Mouse (Mus musculus) leukemia stem cell, adult 10-12 weeks (primary cell): Measurements from ENCODE around the gene Rpl9. TPM values are rescaled to one million over a fixed set of nuclear protein-coding genes. Genes with fewer than 3 reads are reported as not detected.

Source experiments
- polyA plus RNA-seq: library from polyadenylated mRNA; stranded (reverse); fragments of >175 nt; gene quantifications from 2 replicates; pipeline ENCODE4 v1.2.3, GENCODE M21; 2012; ENCODE audit warnings: low replicate concordance

Gene Rpl9
- polyA plus RNA-seq = 20.8 and 49.2 TPM in 2 replicates

DNA sequence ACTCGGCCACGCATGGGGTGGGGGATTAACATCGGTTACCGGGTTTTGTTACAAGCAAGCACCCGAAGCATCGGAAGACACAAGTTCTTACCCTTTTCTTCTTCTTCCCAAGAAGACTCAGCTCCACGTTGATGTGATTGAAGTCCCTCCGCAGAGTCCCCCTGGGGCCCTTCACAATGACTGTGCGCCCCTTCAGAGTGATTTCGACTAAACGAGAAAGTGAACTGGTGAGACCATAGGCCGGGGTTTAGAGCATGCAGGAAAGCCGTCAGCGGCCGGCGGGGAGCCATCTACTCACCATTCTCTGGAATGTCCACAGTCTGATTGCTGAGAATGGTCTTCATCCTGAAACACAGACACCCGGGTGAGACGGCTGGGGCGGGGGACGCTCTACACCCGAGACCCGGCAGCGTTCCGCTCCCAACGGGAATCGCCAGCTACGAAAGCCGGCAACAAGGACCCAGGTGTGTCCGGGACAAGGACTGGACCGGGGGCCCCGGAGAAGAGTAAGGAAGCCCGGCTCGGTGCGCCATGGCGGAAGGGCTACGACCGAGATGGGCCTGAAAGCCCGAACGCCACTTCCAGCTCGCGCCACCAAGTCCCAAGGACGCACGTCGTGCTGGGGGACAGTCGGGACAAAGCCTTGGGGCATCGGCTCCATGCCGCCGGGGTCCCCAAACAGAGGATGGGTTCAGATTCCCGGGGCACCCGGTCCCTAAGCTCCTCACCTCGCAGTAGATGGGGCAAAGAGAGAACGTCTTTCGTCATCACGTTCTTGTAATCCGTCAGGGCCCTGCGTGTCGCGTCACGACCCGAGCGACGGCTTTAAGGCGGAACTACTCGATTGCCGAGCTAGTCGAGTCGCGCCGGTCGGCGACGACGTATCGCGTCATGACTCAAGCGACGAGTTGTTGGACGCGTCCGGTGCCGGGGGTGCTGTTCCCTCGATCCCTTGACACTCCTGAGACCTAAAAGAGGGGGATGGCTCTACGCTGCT, at the start of gene Rpl9, which contains the start of gene Lias:
Gene Rpl9 (minus strand): TSS at position 797 of the 997 bp plus-strand sequence.
Gene Lias (plus strand): TSS at position 850 of the 997 bp plus-strand sequence.

DNA sequence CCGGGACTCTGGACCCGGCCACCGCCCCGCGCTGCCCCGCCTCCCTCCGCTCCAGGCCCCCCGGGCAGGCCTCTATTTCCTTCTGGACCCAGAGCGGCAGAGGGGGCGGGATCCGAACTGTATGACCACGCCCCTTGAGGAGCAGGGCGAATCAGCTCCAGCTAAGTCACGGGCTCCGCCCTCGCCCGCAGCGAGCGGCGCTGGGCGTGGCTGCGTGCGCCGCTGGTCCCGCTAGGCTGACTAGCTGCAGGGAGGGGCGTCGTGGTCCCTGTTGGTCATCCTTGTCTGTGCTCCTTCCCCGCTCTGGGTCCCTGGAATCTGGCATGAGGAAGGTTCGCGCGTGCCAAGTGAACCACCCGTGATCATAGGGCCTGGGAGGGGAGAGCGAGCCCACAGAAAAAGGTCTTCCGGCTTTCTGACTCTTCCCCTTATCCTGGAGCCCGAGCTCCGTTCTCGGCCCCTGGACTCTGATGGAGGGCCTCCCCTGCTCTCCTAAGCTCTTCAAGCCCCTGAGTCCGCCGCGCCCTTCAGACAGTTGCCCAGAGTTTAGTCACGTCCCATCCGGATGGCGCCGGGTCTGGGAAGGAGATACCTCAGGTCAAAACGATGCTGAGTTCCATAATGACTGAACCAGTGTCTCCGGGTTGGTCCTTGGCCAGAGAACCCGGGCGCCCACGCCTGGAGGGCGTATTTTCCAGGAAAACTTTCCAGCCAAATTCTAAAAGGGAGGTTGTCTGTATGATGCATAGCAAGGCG, 44.7 kb upstream of the Rpl9 start, which contains the start of gene Ugdh:
Gene Ugdh (minus strand): TSS at position 144 of the 756 bp plus-strand sequence.

DNA sequence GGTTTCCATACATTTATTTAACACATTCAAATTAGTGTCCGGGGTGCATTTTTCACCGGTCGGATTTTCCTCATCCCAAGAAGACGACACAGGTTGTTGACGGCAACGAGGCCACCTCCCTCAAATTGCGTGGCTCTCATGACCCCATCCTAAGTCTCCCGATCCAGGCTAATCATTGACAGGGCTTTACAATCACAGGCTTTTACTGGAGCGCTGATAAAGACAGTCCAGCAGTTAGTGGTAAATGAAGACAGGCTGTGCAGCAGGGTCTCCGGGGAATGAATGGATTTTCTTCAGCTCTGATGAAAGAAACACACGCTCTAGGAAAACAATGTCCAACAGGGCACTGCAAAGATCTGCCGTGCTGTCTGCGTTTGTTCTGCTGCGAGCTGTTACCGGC, 43.1 kb downstream of the Rpl9 start, which contains the start of gene Klb:
Gene Klb (plus strand): TSS at position 147 of the 400 bp plus-strand sequence.

Other genes starting within 250 kb of the Rpl9 start
- 0.19 and 0.25 TPM in 2 replicates for gene Wdr19, start 191.7 kb downstream of the Rpl9 start, polyA plus RNA-seq
- gene Rfc1, start 55.8 kb downstream of the Rpl9 start, polyA plus RNA-seq = 7.1 and 17.5 TPM in 2 replicates
- gene Klb, start 43.1 kb downstream of the Rpl9 start, polyA plus RNA-seq = not detected in 2 replicates
- 2.1 and 3.8 TPM in 2 replicates for gene Lias, start 53 bp upstream of the Rpl9 start, polyA plus RNA-seq
- 2.0 and 4.7 TPM in 2 replicates for gene Ugdh, start 44.5 kb upstream of the Rpl9 start, polyA plus RNA-seq
- gene Gm43552, start 101.4 kb upstream of the Rpl9 start, polyA plus RNA-seq = 3.4 and 11.1 TPM in 2 replicates
- gene Smim14, start 145.7 kb upstream of the Rpl9 start, polyA plus RNA-seq = 5.7 and 22.9 TPM in 2 replicates
- gene Ube2k, start 145.8 kb upstream of the Rpl9 start, polyA plus RNA-seq = 43.2 and 87.3 TPM in 2 replicates